Mouse (Mus musculus) B cell, adult (primary cell): Measurements from ENCODE around the gene Ccl25. TPM values are rescaled to one million over a fixed set of nuclear protein-coding genes. Genes with fewer than 3 reads are reported as not detected.

ENCODE experiments used
- total RNA-seq: library from RNA; stranded (reverse); gene quantifications from 4 replicates; pipeline ENCODE4 v1.2.4, GENCODE M21; 2023; ENCODE audit not compliant: inconsistent age

The Ccl25 gene
- 11.8 to 14.9 TPM (median 13.3 TPM) in 4 replicates for total RNA-seq

GRCm38 (mm10) chr8:4324983-4325750 is at the start of gene Ccl25, which contains the start of gene Elavl1:
Gene Ccl25, plus strand, starts transcription at chr8:4325210.
Gene Elavl1, minus strand, starts transcription at chr8:4325413.

GRCm38 (mm10) chr8:4275275-4276110 is 49.5 kb upstream of the Ccl25 start, which contains the start of gene Timm44:
Gene Timm44, minus strand, starts transcription at chr8:4275913.

Other genes starting within 250 kb of the Ccl25 start
- not detected in 4 replicates for gene Cd209f, start 219.4 kb upstream of the Ccl25 start, total RNA-seq
- gene Cd209g, start 191.1 kb upstream of the Ccl25 start, total RNA-seq = not detected in 4 replicates
- 27.0 to 34.1 TPM (median 29.8 TPM) in 4 replicates for gene Evi5l, start 158.6 kb upstream of the Ccl25 start, total RNA-seq
- gene Prr36, start 107.8 kb upstream of the Ccl25 start, total RNA-seq = 0.12 to 0.16 TPM in 2 of 4 replicates, not detected in the others
- not detected in 4 replicates for gene Lrrc8e, start 98.4 kb upstream of the Ccl25 start, total RNA-seq
- 109 to 125 TPM (median 120 TPM) in 4 replicates for gene Map2k7, start 86.5 kb upstream of the Ccl25 start, total RNA-seq
- gene Gm49320, start 86.3 kb upstream of the Ccl25 start, total RNA-seq = 0.64 TPM in 1 of 4 replicates, not detected in the others
- 20.5 to 22.4 TPM (median 21.2 TPM) in 4 replicates for gene Tgfbr3l, start 77.0 kb upstream of the Ccl25 start, total RNA-seq
- gene Snapc2, start 72.1 kb upstream of the Ccl25 start, total RNA-seq = 9.8 to 16.0 TPM (median 12.8 TPM) in 4 replicates
- 0.57 to 1.4 TPM (median 0.88 TPM) in 4 replicates for gene Ctxn1, start 65.9 kb upstream of the Ccl25 start, total RNA-seq
- gene Timm44, start 49.3 kb upstream of the Ccl25 start, total RNA-seq = 75.1 to 81.2 TPM (median 77.5 TPM) in 4 replicates
- 96.1 to 104 TPM (median 97.4 TPM) in 4 replicates for gene Elavl1, start 203 bp downstream of the Ccl25 start, total RNA-seq
- 35.7 to 40.8 TPM (median 37.9 TPM) in 4 replicates for gene Cers4, start 167.8 kb downstream of the Ccl25 start, total RNA-seq